Mouse (Mus musculus) adipose tissue, adult 10 weeks (tissue): ENCODE measurements around the gene Krt71. TPM values are rescaled to one million over a fixed set of nuclear protein-coding genes. Genes with fewer than 3 reads are reported as not detected.

Source experiments
- polyA plus RNA-seq: library from polyadenylated mRNA; stranded (reverse); fragments of 350-450 nt; fragmentation: Illumina TruSeq; extraction: RNeasy Lipid Tissue Mini Kit (QIAGEN cat#74804); gene quantifications from one replicate; pipeline ENCODE4 v1.2.3, GENCODE M21; 2014; ENCODE audit warnings: low read depth, low replicate concordance

Gene Krt71
- polyA plus RNA-seq = not detected

GRCm38 (mm10) chr15:101742711-101743110, at the start of gene Krt71:
Krt71 (minus strand) TSS chr15:101743109.

GRCm38 (mm10) chr15:101786360-101786759, 43.5 kb upstream of the Krt71 start, which contains the start of gene Krt72:
Krt72 (minus strand) TSS chr15:101786460.

GRCm38 (mm10) chr15:101712720-101713119, 30.2 kb downstream of the Krt71 start, which contains the start of gene Krt5:
Krt5 (minus strand) TSS chr15:101712898.

GRCm38 (mm10) chr15:101694207-101694606, 48.7 kb downstream of the Krt71 start, which contains the start of gene Krt6a:
Krt6a (minus strand) TSS chr15:101694307.

Other genes with a start within 250 kb of the Krt71 start
- gene Gm49425, start 225.8 kb downstream of the Krt71 start, polyA plus RNA-seq = not detected
- gene Krt84, start 210.3 kb downstream of the Krt71 start, polyA plus RNA-seq = not detected
- gene Krt82, start 192.4 kb downstream of the Krt71 start, polyA plus RNA-seq = not detected
- gene Krt90, start 180.2 kb downstream of the Krt71 start, polyA plus RNA-seq = not detected
- not detected for gene Krt75, start 169.2 kb downstream of the Krt71 start, polyA plus RNA-seq
- not detected for gene Gm5414, start 114.9 kb downstream of the Krt71 start, polyA plus RNA-seq
- not detected for gene Gm5478, start 95.7 kb downstream of the Krt71 start, polyA plus RNA-seq
- not detected for gene Krt6b, start 62.8 kb downstream of the Krt71 start, polyA plus RNA-seq
- gene Krt6a, start 48.8 kb downstream of the Krt71 start, polyA plus RNA-seq = not detected
- 39.6 TPM for gene Krt5, start 30.2 kb downstream of the Krt71 start, polyA plus RNA-seq
- gene Krt72, start 43.4 kb upstream of the Krt71 start, polyA plus RNA-seq = not detected
- not detected for gene Krt73, start 59.2 kb upstream of the Krt71 start, polyA plus RNA-seq
- not detected for gene Krt2, start 75.1 kb upstream of the Krt71 start, polyA plus RNA-seq
- not detected for gene Krt1, start 107.7 kb upstream of the Krt71 start, polyA plus RNA-seq
- not detected for gene Krt77, start 126.6 kb upstream of the Krt71 start, polyA plus RNA-seq
- not detected for gene Krt76, start 149.8 kb upstream of the Krt71 start, polyA plus RNA-seq
- not detected for gene Krt4, start 181.6 kb upstream of the Krt71 start, polyA plus RNA-seq
- 1.6 TPM for gene Krt79, start 197.2 kb upstream of the Krt71 start, polyA plus RNA-seq
- 0.19 TPM for gene Krt78, start 211.2 kb upstream of the Krt71 start, polyA plus RNA-seq